Mouse (Mus musculus) limb, embryonic 11.5 days (tissue): ENCODE results near the gene Ntn5. TPM values are rescaled to one million over a fixed set of nuclear protein-coding genes. Genes with fewer than 3 reads are reported as not detected.
A peak's percentile ranks its signal among the peaks of the same experiment; 100 is the strongest.

Experiments used
- ATAC-seq: fragments of 200-750 bp; cut with Nextera tagmentation; 2 replicates; pipeline ENCODE4 v1.8.0; 2017; ENCODE audit warnings: low read depth; ENCODE audit not compliant: insufficient number of reproducible peaks, low FRiP score, low TSS enrichment
- DNase-seq: peaks from one replicate; pipeline ENCODE4 v3.0.0-alpha.2; 2015; ENCODE audit warnings: low spot score
- H3K27ac ChIP-seq: fragments of 300-500 bp; sonication (generic); replicated peaks from 2 replicates; pipeline ENCODE4 v1.5.1; 2014; ENCODE audit warnings: low read depth, mild to moderate bottlenecking, low read length
- H3K27me3 ChIP-seq: fragments of 300-500 bp; sonication (generic); 2 replicates; pipeline ENCODE4 v1.6.1; 2014; ENCODE audit warnings: mild to moderate bottlenecking, low read length, mixed read lengths; ENCODE audit not compliant: control insufficient read depth, insufficient read depth
- H3K36me3 ChIP-seq: fragments of 300-500 bp; sonication (generic); 2 replicates; pipeline ENCODE4 v1.6.1; 2014; ENCODE audit warnings: mild to moderate bottlenecking, low read length, moderate library complexity, mixed read lengths; ENCODE audit not compliant: control insufficient read depth, insufficient read depth
- H3K4me1 ChIP-seq: fragments of 300-500 bp; sonication (generic); 2 replicates; pipeline ENCODE4 v1.6.1; 2014; ENCODE audit warnings: low read length, mixed read lengths; ENCODE audit not compliant: control insufficient read depth, insufficient read depth
- H3K4me2 ChIP-seq: fragments of 300-500 bp; sonication (generic); 2 replicates; pipeline ENCODE4 v1.6.1; 2014; ENCODE audit warnings: low read depth, mild to moderate bottlenecking, moderate library complexity; ENCODE audit not compliant: severe bottlenecking
- H3K4me3 ChIP-seq: fragments of 300-500 bp; sonication (generic); 2 replicates; pipeline ENCODE4 v1.5.1; 2014; ENCODE audit warnings: low read depth, low read length
- H3K9ac ChIP-seq: fragments of 300-500 bp; sonication (generic); 2 replicates; pipeline ENCODE4 v1.6.1; 2014; ENCODE audit warnings: mild to moderate bottlenecking, low read length
- H3K9me3 ChIP-seq: fragments of 300-500 bp; sonication (generic); 2 replicates; pipeline ENCODE4 v1.6.1; 2016; ENCODE audit warnings: low read length; ENCODE audit not compliant: control insufficient read depth
- WGBS: fragments of 180-500 bp; shearing (Covaris S2); extraction: QIAGEN DNeasy Blood & Tissue Kit; methylation state at CpG from one replicate; pipeline ENCODE4 v1.1.7; 2014; 5-methylcytosine and 5-hydroxymethylcytosine counted together
- polyA plus RNA-seq: library from polyadenylated mRNA; unstranded; fragments of >200 nt; fragmentation: Nextera tagmentation; extraction: Ambion mirVana; gene quantifications from 2 replicates; pipeline ENCODE4 v1.2.1, GENCODE M21; 2014

Ntn5 gene
- polyA plus RNA-seq, 1 experiment from 2014 or later: 0.24 TPM

GRCm38 (mm10) chr7:45727625-45728024 is 43.8 kb downstream of the Ntn5 start:
- ATAC-seq: no peak
- Histone ChIP-seq H3K4me2 (no peak overlapping the region), H3K9ac (no peak overlapping the region), H3K36me3 (peaks cover 29% of the 10 kb centered on the region; the same call in 1 of the 2 replicates), H3K4me1 (peaks cover 8% of the 10 kb centered on the region; the same call in 1 of the 2 replicates), H3K27me3 (0 out of 2 replicates have a peak, but pooled peaks cover 2% of the 10 kb centered on the region), H3K9me3 (no peaks in the 10 kb centered on the region), H3K4me3 (no peak overlapping the region), H3K27ac (no peak overlapping the region)
- 81% methylated on average over 3 of the region's 3 CpGs for whole genome bisulfite sequencing
- DNase-seq: no peak

DNA sequence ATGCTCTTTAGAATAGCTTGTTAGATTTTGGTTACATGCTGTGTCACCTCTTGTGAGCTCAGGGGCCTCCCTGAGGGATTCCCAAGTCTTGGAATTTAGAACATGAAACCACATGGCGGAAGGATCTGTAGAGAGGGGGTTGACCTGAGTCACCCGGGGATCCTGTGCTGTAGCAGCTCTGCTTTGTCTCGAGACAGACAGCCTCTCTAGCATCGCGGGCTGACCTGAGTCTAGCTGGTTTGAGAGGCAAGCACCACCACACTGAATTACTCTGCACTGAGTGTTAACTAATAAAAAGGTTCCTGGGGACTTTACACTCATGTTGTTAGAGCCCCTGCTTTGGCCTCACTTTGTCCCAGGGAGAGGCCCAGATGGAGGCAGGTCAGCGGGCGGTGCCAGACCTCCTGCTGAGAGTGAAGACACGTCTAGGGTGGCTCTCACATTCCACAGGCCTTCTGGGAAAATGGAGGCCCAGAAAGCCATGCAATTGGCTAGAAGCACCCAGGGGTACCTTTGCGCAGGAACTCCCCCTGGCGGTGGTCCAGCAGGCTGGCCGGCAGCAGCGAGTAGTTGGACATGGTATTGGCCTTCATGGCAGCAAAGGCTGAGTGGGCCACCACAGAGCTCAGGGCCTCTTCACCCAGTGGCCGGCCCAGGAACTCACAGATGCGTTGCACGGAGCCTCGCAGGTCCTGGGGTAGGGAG is 47.1 kb downstream of the Ntn5 start:
- peaks cover 8% of the 10 kb centered on the region; the same call in 1 of the 2 replicates for H3K4me1 ChIP-seq
- H3K36me3 ChIP-seq: 0 out of 2 replicates have a peak, but pooled peaks cover 4% of the 10 kb centered on the region
- H3K27me3 ChIP-seq: 0 out of 2 replicates have a peak, but pooled peaks cover 2% of the 10 kb centered on the region
- peak overlapping the region; percentile 22; the same call in 1 of the 2 replicates for H3K9ac ChIP-seq
- no peak for ATAC-seq
- DNase-seq: peak; percentile 82
- H3K27ac ChIP-seq: 0 out of 2 replicates have a peak overlapping the region, but pooled peaks have one; percentile 56
- H3K9me3 ChIP-seq: no peaks in the 10 kb centered on the region
- no peak overlapping the region for H3K4me3 ChIP-seq
- no peak overlapping the region; the same call in 1 of the 2 replicates for H3K4me2 ChIP-seq
- WGBS: 15% methylated on average over 16 of the region's 16 CpGs

DNA sequence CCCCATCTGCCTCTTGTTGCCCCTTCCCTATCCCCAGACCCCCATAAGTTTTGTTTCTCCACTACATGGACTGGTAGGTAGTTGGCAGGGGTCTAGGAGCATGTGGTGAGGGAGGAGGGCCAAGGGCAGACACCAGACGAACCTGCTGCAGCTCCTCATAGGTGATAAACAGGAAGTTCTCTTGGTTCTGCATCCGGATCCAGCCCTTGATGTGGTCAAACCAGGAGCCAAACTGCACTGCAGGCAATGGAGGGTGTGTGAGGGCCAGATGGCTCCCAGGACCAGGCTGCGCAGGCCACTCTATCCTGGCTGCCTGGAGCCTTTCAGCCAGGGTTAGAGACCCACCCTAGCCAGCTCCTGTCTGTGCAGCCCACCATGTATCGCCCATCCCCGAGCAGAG is 49.7 kb downstream of the Ntn5 start:
- Histone ChIP-seq H3K4me2 (no peak overlapping the region), H3K4me1 (peaks cover 8% of the 10 kb centered on the region; the same call in 1 of the 2 replicates), H3K27me3 (0 out of 2 replicates have a peak, but pooled peaks cover 2% of the 10 kb centered on the region), H3K36me3 (0 out of 2 replicates have a peak, but pooled peaks cover 2% of the 10 kb centered on the region), H3K4me3 (no peak overlapping the region), H3K9ac (no peak overlapping the region), H3K9me3 (no peaks in the 10 kb centered on the region), H3K27ac (no peak overlapping the region)
- ATAC-seq (no peak), DNase-seq (no peak)
- WGBS: 71% methylated on average over 5 of the region's 5 CpGs

DNA sequence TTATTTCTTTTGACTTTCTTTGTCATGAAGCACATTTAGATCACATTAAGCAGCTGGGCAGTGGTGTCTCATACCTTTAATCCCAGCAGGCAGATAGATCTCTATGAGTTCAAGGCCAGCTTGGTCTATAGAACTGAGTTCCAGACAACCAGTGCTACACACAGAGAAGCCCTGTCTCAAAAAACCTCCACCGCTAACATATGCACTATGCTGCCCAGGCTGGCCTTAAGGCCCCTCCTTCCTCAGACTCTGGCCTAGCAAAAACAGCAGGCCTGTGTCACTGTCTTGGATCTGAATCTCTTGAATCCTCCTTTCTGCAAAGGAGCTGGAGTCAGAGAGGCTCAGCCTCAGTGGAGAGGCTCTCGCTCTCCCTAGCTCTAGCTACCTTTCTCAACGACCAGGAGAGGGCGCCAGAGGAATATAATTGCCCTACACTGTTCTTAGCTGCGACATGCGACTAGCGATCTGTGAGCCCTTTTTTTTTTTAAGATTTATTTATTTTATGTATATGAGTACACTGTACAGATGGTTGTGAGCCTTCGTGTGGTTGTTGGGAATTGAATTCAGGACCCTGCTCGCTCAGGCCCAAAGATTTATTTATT is 55.4 kb downstream of the Ntn5 start:
- no peak overlapping the region for H3K27ac ChIP-seq
- no peaks in the 10 kb centered on the region for H3K27me3 ChIP-seq
- no peak overlapping the region for H3K4me3 ChIP-seq
- H3K4me2 ChIP-seq: no peak overlapping the region
- H3K36me3 ChIP-seq: no peaks in the 10 kb centered on the region
- DNase-seq (peak; percentile 91), ATAC-seq (peak; percentile 61)
- H3K9me3 ChIP-seq: no peaks in the 10 kb centered on the region
- H3K9ac ChIP-seq: no peak overlapping the region
- WGBS: 6% methylated on average over 9 of the region's 9 CpGs
- H3K4me1 ChIP-seq: no peaks in the 10 kb centered on the region

GRCm38 (mm10) chr7:45739820-45740219 is 56.0 kb downstream of the Ntn5 start:
- Histone ChIP-seq H3K4me2 (no peak overlapping the region), H3K9ac (no peak overlapping the region), H3K27ac (no peak overlapping the region), H3K9me3 (no peaks in the 10 kb centered on the region), H3K4me3 (no peak overlapping the region), H3K36me3 (no peaks in the 10 kb centered on the region), H3K4me1 (no peaks in the 10 kb centered on the region), H3K27me3 (no peaks in the 10 kb centered on the region)
- ATAC-seq (no peak), DNase-seq (no peak)
- WGBS: 75% methylated on average over 10 of the region's 10 CpGs

DNA sequence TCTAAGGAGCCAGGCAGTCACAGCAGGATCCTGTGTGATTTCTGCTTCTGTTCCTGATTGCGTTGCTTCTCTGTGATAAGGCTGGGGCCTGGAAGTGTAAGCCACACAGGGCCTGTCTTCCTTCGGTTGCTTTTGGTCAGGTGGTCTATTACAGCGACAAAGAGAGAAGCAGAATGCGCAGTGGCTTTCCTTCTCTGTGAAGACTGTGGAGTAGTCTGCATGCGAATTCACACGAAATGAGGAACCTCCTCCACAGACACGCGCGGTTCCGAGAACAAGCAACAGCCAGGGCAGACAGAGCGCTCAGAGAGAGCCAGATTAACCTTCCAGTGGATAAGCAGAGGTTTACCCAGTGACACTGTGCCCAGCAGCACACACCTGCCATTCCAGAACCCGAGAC is 57.5 kb downstream of the Ntn5 start:
- no peak overlapping the region for H3K4me2 ChIP-seq
- H3K27me3 ChIP-seq: no peaks in the 10 kb centered on the region
- H3K9me3 ChIP-seq: no peaks in the 10 kb centered on the region
- DNase-seq (no peak), ATAC-seq (no peak)
- no peak overlapping the region for H3K9ac ChIP-seq
- H3K4me1 ChIP-seq: no peaks in the 10 kb centered on the region
- no peak overlapping the region for H3K4me3 ChIP-seq
- no peaks in the 10 kb centered on the region for H3K36me3 ChIP-seq
- 86% methylated on average over 12 of the region's 12 CpGs for WGBS
- H3K27ac ChIP-seq: no peak overlapping the region

GRCm38 (mm10) chr7:45741777-45742176 is 58.0 kb downstream of the Ntn5 start:
- H3K4me2 ChIP-seq: peak overlapping the region; percentile 24; the same call in 1 of the 2 replicates
- no peak overlapping the region for H3K9ac ChIP-seq

DNA sequence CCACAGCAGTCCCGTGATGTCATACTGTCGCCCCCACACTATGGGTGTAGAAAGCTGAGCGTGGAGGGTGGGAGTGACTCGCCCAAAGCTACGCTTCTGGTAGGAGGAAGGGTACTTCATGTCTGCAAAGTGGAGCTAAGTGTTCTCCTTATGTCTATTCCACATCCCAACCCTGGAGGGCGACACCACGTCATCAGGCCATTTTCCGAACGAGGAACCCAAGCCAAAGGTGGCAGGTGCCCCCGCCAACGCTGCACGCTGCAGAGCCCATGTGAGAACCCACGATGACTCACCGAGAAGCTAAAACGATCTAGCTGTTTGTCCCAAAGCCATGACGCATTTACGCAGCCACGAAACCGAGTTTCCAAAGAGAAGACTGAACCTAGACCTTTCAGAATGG is 58.5 kb downstream of the Ntn5 start:
- ATAC-seq (no peak), DNase-seq (no peak)
- Histone ChIP-seq H3K4me1 (no peaks in the 10 kb centered on the region), H3K9me3 (no peaks in the 10 kb centered on the region; the same call in 1 of the 2 replicates), H3K4me3 (peak overlapping the region; percentile 14; the same call in 1 of the 2 replicates), H3K4me2 (peak overlapping the region; percentile 24; the same call in 1 of the 2 replicates), H3K9ac (no peak overlapping the region), H3K36me3 (no peaks in the 10 kb centered on the region), H3K27me3 (no peaks in the 10 kb centered on the region), H3K27ac (no peak overlapping the region)
- 35% methylated on average over 19 of the region's 19 CpGs for WGBS

More at GRCm38 (mm10) chr7:45741777-45742176, 58.0 kb downstream of the Ntn5 start:
- Histone ChIP-seq H3K9me3 (no peaks in the 10 kb centered on the region; the same call in 1 of the 2 replicates), H3K4me1 (no peaks in the 10 kb centered on the region), H3K27ac (no peak overlapping the region), H3K4me3 (peak overlapping the region; percentile 14; the same call in 1 of the 2 replicates), H3K36me3 (no peaks in the 10 kb centered on the region), H3K27me3 (no peaks in the 10 kb centered on the region)
- 27% methylated on average over 11 of the region's 11 CpGs for WGBS
- ATAC-seq: no peak
- DNase-seq: no peak
